10 mouse cellular contexts compared by ENCODE assay signal in the genomic region with DNA sequence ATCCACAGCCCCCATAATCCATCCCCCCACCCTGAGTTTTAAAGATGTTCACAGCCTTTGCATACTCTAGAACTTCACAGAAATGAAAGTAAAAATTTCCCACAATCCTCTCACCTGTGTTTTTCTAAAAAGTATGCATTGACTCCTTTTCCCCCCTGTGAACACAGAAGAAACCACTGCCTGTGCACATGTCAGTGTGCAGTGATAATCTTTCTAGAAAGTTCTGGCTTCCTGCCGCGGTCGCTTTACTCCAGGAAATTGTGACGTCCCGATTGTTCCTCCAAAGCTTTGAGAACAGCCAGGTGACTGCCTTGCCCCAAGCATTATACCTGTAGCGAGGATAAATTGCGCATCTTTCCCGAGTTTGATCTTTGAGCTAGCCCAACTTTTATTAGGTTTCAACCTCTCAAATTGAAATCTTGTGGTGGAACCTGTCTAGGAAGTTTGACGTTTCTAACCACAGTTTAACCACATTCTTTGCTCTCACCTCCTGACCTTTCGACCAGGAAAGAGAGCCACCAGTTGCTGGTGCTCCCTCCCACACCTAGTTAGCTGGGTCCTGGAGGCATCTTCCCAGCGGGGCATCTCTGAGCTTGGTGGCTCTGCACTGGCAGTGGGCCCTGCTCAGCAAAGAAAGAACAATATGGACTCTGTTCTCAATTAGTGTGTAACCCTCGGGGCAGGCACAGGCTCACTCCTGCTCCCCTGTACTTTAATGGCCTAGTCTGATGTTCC. TPM values are rescaled to one million over a fixed set of nuclear protein-coding genes. Genes with fewer than 3 reads are reported as not detected.
DNase-seq lines count a peak whose midpoint lies in the region; ATAC-seq lines count a peak whose summit lies in the region.
"Had no signal": no experiment of that assay in that cellular context is flagged by ENCODE, and none has a peak within 500 bp of the region (broad histone marks: within the 10 kb centered on the region; RNA-seq: fewer than 3 reads in every experiment).

No protein-coding gene starts in this region.

- ATAC-seq in megakaryocyte, adult 5-6 weeks (ENCODE audit: poor library complexity, severe bottlenecking): peak; percentile 51

- peak; percentile 14 for DNase-seq in embryo, embryonic 10 days (ENCODE audit: low spot score)
- no peak for DNase-seq in embryo, embryonic 9.5 days (ENCODE audit: extremely low spot score)
- DNase-seq in thymus, postnatal 0 days (ENCODE audit: low spot score): peak; percentile 34
- no peak for DNase-seq in thymus, postnatal 14 days
- peak; percentile 20 for DNase-seq in embryo, embryonic 11 days
- no peak for DNase-seq in kidney, postnatal 10 days
- DNase-seq in heart, adult 18-20 months: no peak
- DNase-seq: cerebellum, postnatal 14 days; liver had no signal

RNA-seq across cellular contexts. Expression of a gene that starts 15.9 kb away (rescaled TPM):
- polyA plus RNA-seq in thymus, postnatal 0 days (2015; fragmentation: Nextera tagmentation; extraction: Ambion mirVana): 17.6 and 20.8 TPM in 2 replicates
- 2.1 and 4.2 TPM in 2 replicates for total RNA-seq in megakaryocyte, adult 5-6 weeks (2015)
- total RNA-seq in megakaryocyte, adult 5-6 weeks (2017): 2.5 and 3.0 TPM in 2 replicates
- 10 to 100 TPM; 26.2 to 26.4 TPM for total RNA-seq in heart, adult 18-20 months (2021)

RNA-seq across cellular contexts. Expression of a gene that starts 42.9 kb away (rescaled TPM):
- 18.4 and 19.4 TPM in 2 replicates for polyA plus RNA-seq in thymus, postnatal 0 days (2015; fragmentation: Nextera tagmentation; extraction: Ambion mirVana)
- 1.2 and 1.4 TPM in 2 replicates for total RNA-seq in megakaryocyte, adult 5-6 weeks (2015)
- total RNA-seq in megakaryocyte, adult 5-6 weeks (2017): 2.2 and 4.5 TPM in 2 replicates
- 10 to 100 TPM; 15.6 to 17.7 TPM for total RNA-seq in heart, adult 18-20 months (2021)

Comparison
In these comparisons a context has a peak if more than half of its experiments do, and no peak if none do; other contexts are left out.
1. DNase-seq: peak in embryo, embryonic 10 days (single experiment), thymus, postnatal 0 days (single experiment) and embryo, embryonic 11 days (single experiment); none in embryo, embryonic 9.5 days (single experiment), thymus, postnatal 14 days (single experiment), kidney, postnatal 10 days (single experiment) and heart, adult 18-20 months (0 of 2).
2. RNA of a gene that starts 15.9 kb away (total RNA-seq): 26.2 to 26.4 TPM in heart, adult 18-20 months; 2.1 to 4.2 TPM in megakaryocyte, adult 5-6 weeks; every median in the first group is over 4 times any median in the second.